Mouse (Mus musculus) ES-Bruce4 (cell line): ENCODE measurements around the gene Zbp1. TPM values are rescaled to one million over a fixed set of nuclear protein-coding genes. Genes with fewer than 3 reads are reported as not detected.

Experiments
- H3K27ac ChIP-seq: 2 replicates; pipeline ENCODE4 v1.5.1; 2012; ENCODE audit warnings: low read length, inconsistent platforms; ENCODE audit not compliant: insufficient read depth
- H3K27me3 ChIP-seq: 2 replicates; pipeline ENCODE4 v1.6.1; 2012; ENCODE audit warnings: mild to moderate bottlenecking, low read length, inconsistent platforms; ENCODE audit not compliant: control insufficient read depth, poor library complexity, insufficient read depth, severe bottlenecking
- H3K36me3 ChIP-seq: 2 replicates; pipeline ENCODE4 v1.6.1; 2012; ENCODE audit warnings: inconsistent platforms, mild to moderate bottlenecking, low read length, moderate library complexity; ENCODE audit not compliant: control insufficient read depth, poor library complexity, insufficient read depth, severe bottlenecking
- H3K4me1 ChIP-seq: one replicate; pipeline ENCODE4 v1.8.1; 2011; ENCODE audit warnings: low read length; ENCODE audit not compliant: control insufficient read depth, insufficient read depth
- H3K4me3 ChIP-seq: 2 replicates; pipeline ENCODE4 v1.5.1; 2011; ENCODE audit warnings: low read depth, mild to moderate bottlenecking, low read length
- H3K9ac ChIP-seq: 2 replicates; pipeline ENCODE4 v1.6.1; 2012; ENCODE audit warnings: low read depth, mild to moderate bottlenecking, inconsistent platforms; ENCODE audit not compliant: poor library complexity, severe bottlenecking
- H3K9me3 ChIP-seq: replicated peaks from 2 replicates; pipeline ENCODE4 v1.6.1; 2012; ENCODE audit warnings: mild to moderate bottlenecking, low read length, inconsistent platforms; ENCODE audit not compliant: control insufficient read depth, poor library complexity, insufficient read depth, severe bottlenecking
- CTCF ChIP-seq: IDR thresholded peaks from one replicate; pipeline ENCODE4 v1.8.1; 2011; ENCODE audit warnings: low read depth, low read length
- EP300 ChIP-seq: IDR thresholded peaks from 2 replicates; pipeline ENCODE4 v1.6.1; 2011; ENCODE audit warnings: low read depth, low read length; ENCODE audit not compliant: insufficient read depth
- POLR2A ChIP-seq: IDR thresholded peaks from one replicate; pipeline ENCODE4 v1.8.1; 2011; ENCODE audit warnings: low read length; ENCODE audit not compliant: insufficient read depth
- polyA plus RNA-seq: library from polyadenylated mRNA; stranded (reverse); fragments of >200 nt; gene quantifications from 2 replicates; pipeline ENCODE4 v1.2.4, GENCODE M21; 2011; ENCODE audit warnings: low read depth; ENCODE audit not compliant: missing spikeins, insufficient read depth, insufficient read length

Gene Zbp1
- polyA plus RNA-seq, 1 experiment, result 6.8 TPM

GRCm38 (mm10) chr2:173174569-173174968 is 44.2 kb downstream of the Zbp1 start:
- Histone ChIP-seq H3K9ac (no peak overlapping the region), H3K4me3 (no peak overlapping the region), H3K36me3 (no peaks in the 10 kb centered on the region), H3K9me3 (no peaks in the 10 kb centered on the region), H3K4me1 (no peaks in the 10 kb centered on the region), H3K27me3 (no peaks in the 10 kb centered on the region), H3K27ac (no peak overlapping the region)
- no peak for TF ChIP-seq CTCF
- no peak for TF ChIP-seq EP300
- TF ChIP-seq POLR2A, result no peak

GRCm38 (mm10) chr2:173173521-173174511 is 44.9 kb downstream of the Zbp1 start:
- Histone ChIP-seq H3K4me1 (no peaks in the 10 kb centered on the region), H3K9ac (no peak overlapping the region), H3K36me3 (no peaks in the 10 kb centered on the region), H3K27ac (no peak overlapping the region), H3K9me3 (no peaks in the 10 kb centered on the region), H3K27me3 (no peaks in the 10 kb centered on the region), H3K4me3 (no peak overlapping the region)
- TF ChIP-seq CTCF (no peak), EP300 (no peak), POLR2A (no peak)

GRCm38 (mm10) chr2:173173008-173173407 is 45.7 kb downstream of the Zbp1 start:
- H3K9me3 ChIP-seq, result no peaks in the 10 kb centered on the region
- TF ChIP-seq EP300 (no peak), CTCF (no peak), POLR2A (no peak)
- H3K4me1 ChIP-seq, result no peaks in the 10 kb centered on the region
- H3K36me3 ChIP-seq, result no peaks in the 10 kb centered on the region
- no peak overlapping the region for H3K9ac ChIP-seq
- no peaks in the 10 kb centered on the region for H3K27me3 ChIP-seq
- no peak overlapping the region for H3K27ac ChIP-seq
- no peak overlapping the region for H3K4me3 ChIP-seq

GRCm38 (mm10) chr2:173172386-173172785 is 46.3 kb downstream of the Zbp1 start:
- H3K27ac ChIP-seq, result no peak overlapping the region
- TF ChIP-seq POLR2A, result no peak
- no peak for TF ChIP-seq CTCF
- TF ChIP-seq EP300, result no peak
- H3K36me3 ChIP-seq, result no peaks in the 10 kb centered on the region
- no peaks in the 10 kb centered on the region for H3K4me1 ChIP-seq
- H3K9ac ChIP-seq, result no peak overlapping the region
- no peaks in the 10 kb centered on the region for H3K9me3 ChIP-seq
- H3K4me3 ChIP-seq, result no peak overlapping the region
- no peaks in the 10 kb centered on the region for H3K27me3 ChIP-seq

- no peaks in the 10 kb centered on the region for H3K9me3 ChIP-seq
- H3K4me1 ChIP-seq, result no peaks in the 10 kb centered on the region
- TF ChIP-seq EP300 (no peak), CTCF (no peak), POLR2A (no peak)
- no peak overlapping the region for H3K27ac ChIP-seq
- no peaks in the 10 kb centered on the region for H3K27me3 ChIP-seq
- no peak overlapping the region; the same call in 1 of the 2 replicates for H3K9ac ChIP-seq
- no peaks in the 10 kb centered on the region for H3K36me3 ChIP-seq
- no peak overlapping the region for H3K4me3 ChIP-seq
Observed at GRCm38 (mm10) chr2:173171956-173172355, 46.8 kb downstream of the Zbp1 start.

DNA sequence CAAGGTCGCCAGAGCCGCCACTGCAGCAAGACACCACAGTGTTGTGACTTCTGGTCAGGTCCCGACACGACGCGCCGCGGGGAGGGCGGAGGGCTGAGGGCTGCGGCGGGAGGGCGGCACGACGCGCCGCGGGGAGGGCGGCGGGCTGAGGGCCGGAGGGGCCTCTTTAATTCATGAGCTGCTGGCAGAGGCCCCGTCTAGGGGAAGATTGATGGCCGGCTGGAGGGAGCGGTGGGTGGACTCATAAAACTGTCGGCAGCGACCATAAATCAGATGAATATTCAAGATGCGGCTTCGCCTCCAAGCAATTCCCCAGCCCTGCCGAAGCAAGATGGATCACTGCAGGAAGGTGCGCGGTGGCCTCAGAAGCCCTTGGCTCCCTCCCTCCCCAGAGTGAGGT is 47.3 kb downstream of the Zbp1 start:
- Histone ChIP-seq H3K27me3 (no peaks in the 10 kb centered on the region), H3K9me3 (no peaks in the 10 kb centered on the region), H3K36me3 (no peaks in the 10 kb centered on the region), H3K27ac (no peak overlapping the region), H3K9ac (peak overlapping the region; percentile 23; the same call in 1 of the 2 replicates), H3K4me1 (no peaks in the 10 kb centered on the region), H3K4me3 (peak overlapping the region; percentile 20; the same call in 1 of the 2 replicates)
- no peak for TF ChIP-seq CTCF
- TF ChIP-seq POLR2A, result no peak
- TF ChIP-seq EP300, result no peak
